Mouse (Mus musculus): ENCODE results near the gene Ccr10.

DNA sequence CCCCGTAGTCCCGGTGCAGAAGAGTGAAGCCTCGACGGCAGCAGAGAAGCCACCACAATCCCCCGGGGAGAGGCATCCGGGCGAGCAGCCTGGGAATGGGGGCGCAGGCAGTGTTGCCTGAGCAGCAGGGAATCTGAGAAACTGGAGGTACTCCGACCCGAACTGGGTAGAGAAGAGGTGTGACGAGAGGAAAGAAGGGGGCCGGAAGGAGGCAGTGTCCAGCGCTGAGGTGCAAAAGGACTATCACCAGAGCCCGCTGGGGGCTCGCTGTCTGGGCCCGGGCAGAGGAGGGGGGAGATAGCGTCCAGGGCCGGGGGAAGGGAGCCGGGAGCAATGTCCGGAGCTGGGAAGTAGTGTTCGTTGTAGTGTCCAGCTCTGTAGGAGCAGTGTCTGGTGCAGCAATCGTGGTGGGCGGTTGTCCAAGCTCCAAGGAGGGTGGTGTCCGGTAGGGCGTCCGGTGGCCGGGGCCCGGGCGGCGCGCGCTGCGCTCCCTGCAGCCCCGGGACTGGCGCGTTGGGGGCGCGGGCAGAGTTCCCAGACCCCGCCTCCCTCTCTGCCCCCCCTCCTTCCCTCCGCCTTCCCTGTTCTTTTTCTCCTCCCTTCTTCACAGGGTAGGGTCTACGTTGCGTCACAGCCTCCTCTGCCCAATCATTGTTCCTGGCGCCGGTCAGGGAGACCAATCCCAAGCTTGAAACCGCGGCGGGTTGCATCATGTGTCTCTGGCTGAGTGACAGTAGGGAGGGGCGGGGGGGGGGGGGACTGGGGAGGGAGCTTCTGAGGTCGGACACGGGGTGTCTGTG is 4.2 kb downstream of the Ccr10 start, which contains the start of gene Plekhh3:
- no peak for TF ChIP-seq CTCF (IDR thresholded peaks at IDR 0.05 in 2 of 3, conservative IDR thresholded peaks at IDR 0.05 in 1 of 3; ENCODE audit: control insufficient read depth in 1 of 3, insufficient read depth in 1 of 3, low read depth in 2 of 3, low read length in 3 of 3, poor library complexity in 1 of 3, severe bottlenecking in 1 of 3)
- TF ChIP-seq HCFC1 (IDR thresholded peaks at IDR 0.05; ENCODE audit: low read depth, low read length), result no peak
- TF ChIP-seq ELF1 (IDR thresholded peaks at IDR 0.05; ENCODE audit: low read depth, low read length), result no peak
- no peak for TF ChIP-seq MAX (IDR thresholded peaks at IDR 0.05; ENCODE audit: low read length)
- 0 out of 2 replicates have a peak, but pooled peaks have one; percentile 22 for TF ChIP-seq TCF12 (IDR thresholded peaks at IDR 0.05; ENCODE audit: low read depth, low read length)
- TF ChIP-seq POLR2A (IDR thresholded peaks at IDR 0.05; ENCODE audit: control insufficient read depth in 1 of 2, insufficient read depth in 1 of 2, low read depth in 1 of 2, low read length in 2 of 2, poor library complexity in 1 of 2), result peak; percentile 43 to 53; a peak in 1 of 4 replicates
- TF ChIP-seq EP300 (IDR thresholded peaks at IDR 0.05; ENCODE audit: low read depth in 1 of 2, low read length in 2 of 2), result 0 out of 4 replicates have a peak, but pooled peaks of 1 of the 2 experiments have one; percentile 4
- no peak for TF ChIP-seq TAL1 (IDR thresholded peaks at IDR 0.05; ENCODE audit: low read length)
- TF ChIP-seq MYB (IDR thresholded peaks at IDR 0.05; ENCODE audit: low read depth, low read length), result no peak
- no peak; the same call in 1 of the 2 replicates for TF ChIP-seq SIN3A (IDR thresholded peaks at IDR 0.05; ENCODE audit: low read length)

Measured in MEL (cell line).